Mouse (Mus musculus) spleen, adult 2 months (tissue): ENCODE data around the gene Ccdc151. TPM values are rescaled to one million over a fixed set of nuclear protein-coding genes. Genes with fewer than 3 reads are reported as not detected.

Experiments used
- DNase-seq, 2 experiments: peaks; one replicate each; pipeline versions ENCODE4 v3.0.0 to v3.0.0-alpha.2; 2012 to 2021; ENCODE audit warnings: low spot score in 2 of 2, low read depth in 1 of 2
- H3K27ac ChIP-seq: fragments of 200-500 bp; 2 replicates; pipeline ENCODE4 v1.5.1; 2012; ENCODE audit warnings: low read length, inconsistent platforms; ENCODE audit not compliant: insufficient read depth
- H3K27me3 ChIP-seq: fragments of 200-500 bp; 2 replicates; pipeline ENCODE4 v1.6.1; 2012; ENCODE audit warnings: mild to moderate bottlenecking, moderate library complexity, low read length, inconsistent platforms; ENCODE audit not compliant: control insufficient read depth, insufficient read depth
- H3K36me3 ChIP-seq: fragments of 200-500 bp; 2 replicates; pipeline ENCODE4 v1.6.1; 2012; ENCODE audit warnings: mild to moderate bottlenecking, low read length, inconsistent platforms; ENCODE audit not compliant: control insufficient read depth, insufficient read depth
- H3K4me1 ChIP-seq: fragments of 200-500 bp; 2 replicates; pipeline ENCODE4 v1.6.1; 2011; ENCODE audit warnings: inconsistent platforms; ENCODE audit not compliant: control insufficient read depth, insufficient read depth, insufficient read length
- H3K4me3 ChIP-seq: fragments of 200-500 bp; 2 replicates; pipeline ENCODE4 v1.5.1; 2011; ENCODE audit warnings: mild to moderate bottlenecking, inconsistent platforms; ENCODE audit not compliant: insufficient read depth, insufficient read length; ENCODE audit errors: extremely low read depth
- CTCF ChIP-seq: fragments of 200-500 bp; IDR thresholded peaks from 2 replicates; pipeline ENCODE4 v1.5.1; 2011; ENCODE audit warnings: mild to moderate bottlenecking, inconsistent platforms; ENCODE audit not compliant: insufficient read depth, insufficient read length, insufficient replicate concordance; ENCODE audit errors: extremely low read depth
- POLR2A ChIP-seq: fragments of 200-500 bp; IDR thresholded peaks from 2 replicates; pipeline ENCODE4 v1.6.1; 2011; ENCODE audit warnings: low read depth, low read length, inconsistent platforms
- WGBS: fragments of 180-500 bp; shearing (Covaris S2); methylation state at CpG from one replicate; pipeline ENCODE4 v1.1.7; 2018; 5-methylcytosine and 5-hydroxymethylcytosine counted together
- polyA plus RNA-seq: library from polyadenylated mRNA; depleted of rRNA; stranded (reverse); fragments of >200 nt; gene quantifications from 2 replicates; pipeline ENCODE4 v1.2.3, GENCODE M21; 2012

Gene Ccdc151
- polyA plus RNA-seq, 1 experiment = not detected

GRCm38 (mm10) chr9:21958372-21958771 lies 44.1 kb downstream of the Ccdc151 start:
- Histone ChIP-seq H3K4me1 (peaks cover 15% of the 10 kb centered on the region), H3K27ac (no peak overlapping the region), H3K36me3 (peaks cover 2% of the 10 kb centered on the region; the same call in 1 of the 2 replicates), H3K27me3 (peaks cover 14% of the 10 kb centered on the region), H3K4me3 (no peak overlapping the region)
- 91% methylated on average over 5 of the region's 5 CpGs for WGBS
- DNase-seq = no peak
- TF ChIP-seq POLR2A = no peak
- TF ChIP-seq CTCF = no peak

GRCm38 (mm10) chr9:21955570-21956281 lies 46.7 kb downstream of the Ccdc151 start, which contains the start of gene Swsap1:
Gene Swsap1, plus strand, starts transcription at chr9:21955755.
- peak within 1 kb of the TSS; percentile 97 for H3K4me3 ChIP-seq
- DNase-seq = peak; percentile 98 to 99
- no peaks in the 10 kb centered on the region; the same call in 1 of the 2 replicates for H3K27me3 ChIP-seq
- H3K27ac ChIP-seq = peak within 1 kb of the TSS; percentile 96
- under 1% methylated on average over 54 of the region's 54 CpGs for WGBS
- TF ChIP-seq CTCF (no peak), POLR2A (peak; percentile 44; the same call in 1 of the 2 replicates)
- peaks cover 2% of the 10 kb centered on the region; the same call in 1 of the 2 replicates for H3K36me3 ChIP-seq
- H3K4me1 ChIP-seq = peaks cover 3% of the 10 kb centered on the region; the same call in 1 of the 2 replicates

GRCm38 (mm10) chr9:21955225-21955569 lies 47.2 kb downstream of the Ccdc151 start:
- DNase-seq = no peak
- Histone ChIP-seq H3K27me3 (no peaks in the 10 kb centered on the region), H3K4me1 (peaks cover 3% of the 10 kb centered on the region; the same call in 1 of the 2 replicates), H3K36me3 (peaks cover 2% of the 10 kb centered on the region; the same call in 1 of the 2 replicates), H3K4me3 (peak overlapping the region; percentile 97), H3K27ac (peak overlapping the region; percentile 96)
- TF ChIP-seq CTCF = peak; percentile 18; the same call in 1 of the 2 replicates
- no peak; the same call in 1 of the 2 replicates for TF ChIP-seq POLR2A
- 2% methylated on average over 18 of the region's 18 CpGs for WGBS

- Histone ChIP-seq H3K36me3 (peaks cover 2% of the 10 kb centered on the region; the same call in 1 of the 2 replicates), H3K4me3 (no peak overlapping the region), H3K27me3 (no peaks in the 10 kb centered on the region), H3K4me1 (peaks cover 3% of the 10 kb centered on the region; the same call in 1 of the 2 replicates), H3K27ac (no peak overlapping the region)
- TF ChIP-seq POLR2A (no peak), CTCF (no peak)
- WGBS = 78% methylated on average over 3 of the region's 3 CpGs
- DNase-seq = no peak
These were observed 47.8 kb downstream of the Ccdc151 start for GRCm38 (mm10) chr9:21954635-21955034.

- Histone ChIP-seq H3K27ac (no peak overlapping the region), H3K27me3 (no peaks in the 10 kb centered on the region), H3K36me3 (peaks cover 2% of the 10 kb centered on the region; the same call in 1 of the 2 replicates), H3K4me3 (no peak overlapping the region), H3K4me1 (peaks cover 3% of the 10 kb centered on the region; the same call in 1 of the 2 replicates)
- no peak for DNase-seq
- no peak for TF ChIP-seq CTCF
- TF ChIP-seq POLR2A = no peak
- WGBS = 11% methylated on average over 3 of the region's 3 CpGs
These were observed 48.8 kb downstream of the Ccdc151 start for GRCm38 (mm10) chr9:21953600-21953999.

GRCm38 (mm10) chr9:21951977-21952376 lies 50.5 kb downstream of the Ccdc151 start:
- WGBS = 77% methylated on average over 3 of the region's 3 CpGs
- H3K4me3 ChIP-seq = no peak overlapping the region

More at GRCm38 (mm10) chr9:21951977-21952376, 50.5 kb downstream of the Ccdc151 start:
- Histone ChIP-seq H3K36me3 (no peaks in the 10 kb centered on the region), H3K4me1 (peaks cover 8% of the 10 kb centered on the region), H3K27me3 (peaks cover 2% of the 10 kb centered on the region), H3K27ac (no peak overlapping the region)
- TF ChIP-seq CTCF = 0 out of 2 replicates have a peak, but pooled peaks have one; percentile 3
- no peak for TF ChIP-seq POLR2A
- DNase-seq = no peak
